Mouse (Mus musculus) A20 (cell line): Measurements from ENCODE around the gene Lamp1.

Experiments
- DNase-seq: peaks from one replicate; pipeline ENCODE4 v3.0.0-alpha.2; 2011; ENCODE audit warnings: low read depth, low spot score

Gene Lamp1

DNA sequence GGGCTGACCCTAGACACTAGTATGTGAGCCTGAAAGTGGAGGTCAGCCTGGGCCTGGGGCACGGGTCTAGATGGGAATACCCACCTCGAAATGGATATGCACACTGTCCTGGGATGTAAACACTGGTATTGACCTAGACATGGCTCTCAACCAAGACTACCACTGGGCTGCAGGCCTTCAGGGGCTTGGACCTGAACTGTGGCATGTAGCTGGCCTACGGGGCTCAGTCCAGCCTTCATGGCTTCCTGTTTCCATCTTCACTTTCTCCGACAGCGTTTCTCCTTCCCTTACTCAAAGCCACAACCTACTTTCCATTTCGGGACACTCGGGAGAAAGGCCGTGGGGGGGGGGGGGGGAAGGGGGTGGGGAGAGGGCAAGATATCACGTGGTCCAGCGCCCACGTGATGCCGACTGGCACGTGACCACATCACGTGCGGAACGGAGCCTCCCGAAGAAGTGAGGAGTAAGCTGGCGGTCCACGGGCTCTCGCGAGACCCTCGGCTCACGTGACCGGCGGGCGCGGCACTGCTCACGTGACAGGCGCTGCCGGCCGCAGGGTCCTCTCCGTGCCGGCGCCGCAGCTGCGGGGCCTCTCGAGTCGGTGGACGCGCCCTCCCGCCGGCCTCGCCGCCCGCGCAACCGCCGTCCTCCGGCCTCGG, at the start of gene Lamp1:
TSS of gene Lamp1 (plus strand) at position 444 of the 659 bp plus-strand sequence.
- DNase-seq = peak; percentile 99

DNA sequence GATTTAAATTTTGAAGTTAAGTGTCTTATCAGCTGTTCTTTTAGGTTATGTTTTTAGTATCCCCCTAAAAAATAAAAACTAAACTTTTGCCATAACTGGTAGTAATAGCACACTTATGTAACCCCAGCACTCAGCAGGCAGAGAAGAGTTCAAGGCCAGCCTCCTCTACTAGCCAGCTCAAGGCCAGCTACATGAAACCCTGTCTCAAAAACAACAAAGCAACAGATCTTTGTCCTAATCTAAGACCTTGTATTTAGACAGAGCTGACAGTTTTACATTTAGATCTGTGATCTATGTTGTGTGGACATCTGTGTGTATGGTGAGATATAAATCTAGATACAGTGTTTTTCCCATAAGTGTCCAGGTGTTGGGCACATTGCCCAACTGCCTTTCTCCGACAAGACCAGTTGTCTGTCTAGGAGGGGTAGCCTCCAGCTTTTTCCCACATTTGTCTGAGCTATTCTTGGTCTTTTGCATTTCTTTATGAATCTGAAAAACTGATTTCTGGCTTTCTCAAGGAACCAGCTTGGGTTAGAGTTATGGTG, 49.5 kb upstream of the Lamp1 start:
- DNase-seq = no peak

DNA sequence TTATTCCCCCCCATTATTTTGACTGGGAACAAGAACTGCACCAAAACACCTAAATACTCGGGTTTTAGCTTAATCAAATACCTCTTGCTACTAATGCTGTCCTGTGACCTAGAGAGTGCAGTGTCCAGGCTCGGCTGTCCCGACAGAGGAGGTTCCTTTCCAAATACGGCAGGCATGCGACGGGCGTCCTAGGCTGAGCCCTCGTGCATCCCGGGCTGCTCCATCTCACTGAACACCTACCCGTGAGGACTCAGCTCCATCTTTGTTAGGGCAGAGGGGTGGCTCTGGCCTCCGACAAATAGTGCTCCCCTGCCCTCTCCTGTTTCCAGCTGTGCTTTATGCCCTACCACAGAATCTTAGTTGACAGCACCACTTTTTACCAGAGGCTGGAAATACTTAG, 47.0 kb upstream of the Lamp1 start:
- no peak for DNase-seq

DNA sequence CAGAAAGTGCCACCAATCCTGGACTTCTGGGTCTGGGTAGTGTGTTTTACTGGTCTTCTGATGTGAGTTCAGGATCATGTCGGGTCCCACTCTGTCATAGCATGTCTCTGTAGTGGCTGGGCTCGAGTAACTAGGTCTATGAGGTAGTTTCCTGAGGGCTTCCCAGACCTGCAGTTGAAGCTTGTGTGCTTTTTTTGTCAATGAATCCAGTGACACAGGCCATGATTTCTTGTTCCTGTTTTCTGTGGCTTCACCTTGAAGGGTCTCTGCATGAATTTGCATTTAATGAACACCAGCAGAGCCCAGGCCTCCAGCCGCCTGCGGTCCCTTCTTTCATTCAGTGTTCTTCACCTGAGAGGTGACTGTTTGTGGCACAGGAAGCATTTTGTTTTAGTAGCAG, 45.7 kb upstream of the Lamp1 start:
- peak; percentile 55 for DNase-seq

DNA sequence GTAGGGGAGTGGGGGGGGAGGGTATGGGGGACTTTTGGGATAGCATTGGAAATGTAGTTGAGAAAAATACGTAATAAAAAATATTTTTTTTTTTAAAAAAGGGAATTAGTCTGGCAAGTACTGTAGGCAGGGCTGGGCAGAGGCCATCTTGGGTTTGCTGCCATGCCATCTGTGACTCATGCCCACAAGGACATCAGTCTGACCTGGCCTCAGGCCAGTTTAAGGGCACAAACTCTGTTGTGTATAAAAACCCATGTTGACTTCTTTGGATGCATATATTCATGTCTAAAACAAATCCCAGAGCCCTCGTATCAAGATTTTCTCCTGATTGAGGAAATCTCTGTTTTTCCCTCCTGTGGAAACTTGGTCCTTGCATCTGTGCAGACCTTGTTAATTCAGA, 41.9 kb upstream of the Lamp1 start:
- DNase-seq = no peak

DNA sequence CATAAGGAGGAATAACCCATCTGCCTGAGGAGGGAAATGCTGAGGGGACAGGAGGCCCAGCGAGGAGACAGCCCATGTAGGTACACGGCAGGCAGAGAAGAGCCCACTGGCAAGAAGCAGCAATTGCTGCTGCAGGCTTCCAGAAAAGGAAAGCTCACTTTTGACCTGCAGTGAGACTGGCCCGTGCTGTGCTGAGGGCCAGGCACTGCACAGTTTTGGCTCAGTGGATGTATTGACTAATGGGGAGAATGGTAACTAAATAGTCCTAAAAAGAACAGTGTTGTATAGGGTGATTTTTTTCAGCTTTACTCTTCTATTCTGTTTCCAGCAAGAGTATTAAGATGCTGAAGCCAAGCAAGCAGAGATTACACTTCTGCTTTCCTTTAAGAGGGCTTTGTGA, 40.4 kb upstream of the Lamp1 start:
- no peak for DNase-seq

DNA sequence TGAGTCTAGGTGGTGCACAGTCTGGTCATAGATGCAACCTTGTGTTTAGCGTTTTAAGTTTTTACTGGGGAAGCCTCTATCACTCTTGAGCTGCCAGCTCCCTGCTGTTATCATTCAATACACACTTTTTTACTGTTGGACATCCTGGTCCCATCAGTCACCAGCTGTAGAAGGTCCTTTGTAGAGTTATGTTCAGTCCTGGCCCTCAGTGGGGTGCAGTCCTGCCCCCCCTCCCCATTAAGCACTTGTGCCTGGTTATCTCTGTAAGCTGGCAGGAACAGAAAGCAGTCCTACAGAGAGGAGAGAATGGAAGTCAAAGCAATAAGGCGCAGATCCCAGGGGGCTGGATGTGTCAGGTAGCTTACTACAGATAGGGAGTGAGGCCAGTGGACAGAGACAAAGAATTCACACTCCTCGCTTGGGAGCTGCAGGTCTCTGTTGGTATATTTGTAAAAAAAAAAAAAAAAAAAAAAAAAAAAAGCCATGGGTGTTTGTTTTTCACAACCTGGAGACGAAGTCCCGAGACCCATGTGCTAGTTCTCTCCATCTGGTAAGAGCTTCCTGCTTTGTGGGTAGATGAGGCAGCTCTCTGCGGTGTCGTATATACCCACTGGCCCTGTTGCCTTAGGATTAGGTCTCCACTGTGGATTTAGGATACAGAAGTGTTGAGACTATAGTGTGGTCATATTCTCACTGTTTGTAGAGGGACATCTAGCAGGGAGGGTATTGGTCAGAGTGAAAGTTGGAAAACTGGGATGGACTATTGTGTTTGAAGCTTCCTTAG, 37.9 kb upstream of the Lamp1 start:
- no peak for DNase-seq

DNA sequence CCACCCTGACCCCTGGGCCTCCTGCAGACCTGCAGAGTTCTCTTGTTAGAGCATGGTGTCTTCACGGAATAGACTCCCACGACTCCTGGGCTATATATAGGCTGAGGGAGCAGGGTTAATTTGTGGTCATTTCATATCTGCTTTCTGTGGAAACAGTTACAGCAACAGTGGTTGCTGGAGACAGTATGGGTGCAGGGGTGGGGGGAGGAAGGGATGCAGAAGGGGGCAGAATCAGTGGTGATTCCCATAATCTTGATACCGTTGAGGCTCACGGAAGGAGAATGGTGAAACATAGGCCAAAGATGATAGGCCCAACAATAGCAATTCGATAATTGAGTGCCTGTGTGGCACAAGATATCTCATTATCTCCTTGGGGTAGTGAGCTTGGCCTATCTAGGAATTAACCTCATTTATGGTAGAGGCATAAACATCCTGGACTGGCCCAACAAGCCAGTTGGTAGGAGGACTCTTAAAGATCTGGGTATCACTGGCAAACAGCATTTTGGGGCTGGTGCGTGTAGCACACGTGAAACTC, 36.0 kb upstream of the Lamp1 start:
- no peak for DNase-seq

DNA sequence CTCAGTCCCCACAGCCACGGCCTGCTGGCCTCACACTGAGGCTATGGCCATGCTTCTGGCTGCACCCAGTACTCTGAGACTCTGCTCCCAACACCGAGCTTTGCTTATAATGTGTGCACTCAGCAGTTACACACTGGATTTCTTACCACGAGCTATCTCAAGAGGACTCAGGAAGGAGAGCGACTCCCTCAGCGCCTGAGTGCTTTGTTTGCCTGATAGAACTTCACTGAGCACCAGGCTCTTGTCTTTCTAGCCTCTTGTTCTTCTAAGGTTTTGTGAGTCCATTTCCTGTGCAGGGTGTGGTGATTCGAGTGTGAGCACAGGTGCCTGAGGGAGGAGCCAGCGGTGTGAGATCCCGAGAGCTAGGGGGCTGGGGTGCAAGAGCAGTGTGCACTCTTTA, 34.1 kb upstream of the Lamp1 start:
- no peak for DNase-seq

DNA sequence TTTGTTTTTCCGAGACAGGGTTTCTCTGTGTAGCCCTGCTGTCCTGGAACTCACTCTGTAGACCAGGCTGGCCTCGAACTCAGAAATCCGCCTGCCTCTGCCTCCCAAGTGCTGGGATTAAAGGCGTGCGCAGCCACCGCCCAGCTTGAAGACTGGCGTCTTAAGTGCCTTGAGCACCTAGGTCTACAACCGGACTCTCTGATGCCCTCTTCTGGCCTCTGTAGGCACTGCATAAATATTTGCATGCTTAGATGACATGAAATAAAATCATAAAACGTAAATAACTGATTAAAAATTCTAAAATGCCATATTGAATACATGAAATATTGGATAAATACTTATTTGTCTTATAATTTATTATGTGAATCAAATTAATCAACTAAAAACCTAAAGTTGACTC, 26.7 kb upstream of the Lamp1 start:
- DNase-seq = peak; percentile 68

DNA sequence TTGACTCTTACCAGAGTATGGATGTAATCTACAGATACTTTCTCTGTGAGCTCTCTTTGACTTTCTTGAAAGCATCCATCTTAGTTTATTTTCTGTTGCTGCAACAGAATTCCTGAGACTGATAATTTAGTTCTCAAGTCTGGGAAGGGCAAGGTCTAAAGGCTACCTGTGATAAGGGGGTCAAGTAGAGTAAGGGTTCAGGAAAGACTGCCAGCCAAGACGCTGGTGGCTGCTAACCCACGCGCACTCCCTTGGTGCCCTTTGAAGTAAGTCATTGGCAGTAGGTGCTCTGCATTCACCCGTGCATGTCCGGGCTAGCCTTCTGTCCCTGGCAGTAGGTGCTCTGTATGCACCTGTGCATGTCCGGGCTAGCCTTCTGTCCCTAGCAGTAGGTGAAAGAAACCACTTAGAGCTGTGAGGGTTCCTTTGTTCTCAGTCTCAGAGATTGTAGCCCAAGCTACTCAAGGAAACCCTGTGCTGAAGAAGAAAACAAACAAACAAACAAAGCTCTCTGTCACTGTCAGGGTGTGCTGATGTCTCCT, 19.2 kb upstream of the Lamp1 start:
- DNase-seq = no peak

DNA sequence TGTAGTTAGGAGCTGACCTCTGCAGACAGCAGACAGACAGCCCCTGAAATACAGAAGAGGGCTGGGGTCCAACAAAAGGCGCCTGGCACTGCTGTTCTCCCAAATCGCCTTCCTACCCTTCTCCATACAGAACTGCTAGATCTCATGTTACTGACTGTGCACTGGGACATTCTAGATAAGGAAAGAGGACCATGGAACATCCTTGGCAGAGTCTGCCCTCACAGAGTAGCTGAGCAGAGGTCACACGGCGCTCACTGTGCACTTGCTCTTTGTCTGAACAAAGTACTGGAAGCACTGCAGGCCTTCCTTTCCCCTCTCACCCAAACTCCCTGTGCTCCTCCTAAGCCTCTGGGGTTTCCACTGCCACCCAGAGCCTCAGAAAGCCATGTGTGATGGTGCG, 17.3 kb upstream of the Lamp1 start:
- no peak for DNase-seq

DNA sequence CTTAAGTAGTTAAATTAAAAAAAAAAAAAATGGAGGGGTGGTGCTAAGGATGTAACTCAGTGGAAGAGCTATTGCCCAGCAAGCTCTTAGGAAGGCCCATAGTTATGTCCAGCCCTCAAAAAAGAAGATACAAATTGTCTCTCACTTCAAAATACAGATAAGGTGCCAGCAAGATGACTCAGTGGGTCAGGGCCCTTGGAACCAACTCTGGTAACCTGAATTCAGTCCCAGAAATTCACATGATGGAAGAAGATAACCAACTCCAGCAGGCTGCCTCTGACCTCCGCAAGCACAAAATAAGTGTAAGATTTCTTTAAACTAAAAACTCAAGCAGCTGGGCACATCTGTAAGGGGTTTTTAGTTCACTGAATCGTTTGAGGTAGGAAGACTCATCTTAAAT, 10.5 kb upstream of the Lamp1 start:
- DNase-seq = no peak

DNA sequence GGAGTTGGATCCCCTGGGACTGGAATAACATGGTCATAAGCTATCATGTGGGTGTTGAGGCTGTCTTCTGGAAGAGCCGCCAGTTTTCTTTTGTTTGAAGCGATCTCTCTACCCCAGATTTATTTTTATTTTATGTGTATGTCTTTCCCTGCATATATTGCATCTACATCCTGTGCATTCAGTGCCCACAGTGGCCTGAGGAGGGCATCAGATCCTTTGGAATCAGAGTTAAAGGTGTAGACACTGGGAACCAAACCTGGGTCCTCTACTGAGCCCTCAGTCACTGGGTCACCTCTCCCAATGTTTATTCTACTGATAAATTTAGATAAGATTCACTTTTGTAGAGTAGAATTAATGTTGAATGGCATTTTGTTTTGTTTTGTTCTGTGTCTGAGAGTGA, 9.7 kb upstream of the Lamp1 start:
- no peak for DNase-seq

DNA sequence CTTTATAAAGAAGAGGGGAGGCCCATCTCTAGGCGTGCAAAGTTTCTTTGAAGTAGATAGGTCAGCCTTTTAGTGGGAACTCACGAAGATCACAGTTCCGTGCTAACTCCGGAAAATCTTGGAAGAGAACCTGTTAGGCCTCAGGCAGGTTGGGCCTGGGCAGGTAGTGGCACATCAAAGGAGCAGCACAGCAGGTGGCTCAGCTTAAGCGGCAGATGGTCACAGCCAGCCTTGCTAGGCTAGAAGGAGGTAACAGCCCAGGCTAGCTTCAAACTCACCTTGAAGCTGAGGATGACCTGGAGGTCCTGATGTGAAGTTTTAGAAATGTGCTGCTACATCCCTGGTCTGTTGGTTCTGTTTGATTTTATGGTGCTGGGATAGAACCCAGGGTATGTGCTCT, 9.1 kb upstream of the Lamp1 start:
- DNase-seq = no peak

DNA sequence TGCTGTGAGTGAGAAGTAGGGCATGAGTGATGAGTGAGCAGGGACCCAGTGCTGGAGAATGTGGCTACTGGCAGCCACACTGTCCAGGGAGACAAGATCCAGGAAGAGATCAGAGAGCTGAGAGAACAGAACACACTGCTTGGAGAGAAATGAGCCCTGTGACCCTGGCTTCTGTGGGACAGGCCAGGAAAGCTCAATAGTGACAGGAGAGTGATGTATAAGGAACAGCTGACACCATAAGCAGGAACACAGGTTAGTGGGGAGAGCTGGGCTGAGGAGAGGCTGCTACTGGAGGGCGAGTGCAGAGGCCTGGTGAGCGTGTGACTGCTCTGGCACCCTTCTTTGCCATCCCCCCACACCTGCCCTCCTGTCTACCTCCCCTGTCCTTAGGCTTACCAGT, 8.0 kb upstream of the Lamp1 start:
- DNase-seq = no peak

DNA sequence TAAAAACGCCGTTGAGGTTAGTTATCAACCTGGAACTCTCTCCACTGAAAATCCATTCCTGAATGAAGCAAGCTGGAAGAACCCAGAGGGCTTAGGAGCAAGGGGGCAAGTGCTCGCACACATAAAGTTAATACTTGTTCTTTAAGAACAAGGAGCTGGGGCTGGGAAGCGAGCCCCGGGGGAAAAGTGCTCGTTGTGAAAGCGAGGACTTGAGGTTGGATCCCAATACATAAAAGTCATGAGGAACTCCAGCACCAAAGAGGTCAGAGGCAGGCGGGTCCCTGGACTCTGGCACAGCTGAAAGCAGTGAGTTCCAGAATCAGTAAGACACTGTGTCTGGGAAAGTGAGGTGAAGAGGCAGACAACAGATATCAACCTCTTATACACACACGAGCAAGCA, 4.9 kb upstream of the Lamp1 start:
- no peak for DNase-seq

DNA sequence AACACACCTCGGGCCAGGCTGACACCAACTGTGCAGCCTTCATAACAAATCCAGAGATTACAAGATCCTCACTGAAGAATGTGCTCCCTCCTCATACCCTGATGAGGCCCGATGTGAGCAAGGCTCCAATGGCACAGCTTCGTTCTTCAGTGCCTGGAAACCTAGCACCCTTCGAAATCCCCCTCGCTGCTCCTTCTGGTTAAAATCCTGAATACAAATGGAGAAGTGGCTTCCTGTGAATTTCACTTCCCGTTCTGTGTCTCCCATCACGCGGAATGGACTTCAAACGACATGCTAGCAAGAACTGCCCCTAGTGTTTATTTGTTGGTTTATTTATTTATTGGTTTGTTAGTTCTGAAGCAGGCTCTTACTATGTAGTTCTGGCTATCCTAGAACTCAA, 3.6 kb upstream of the Lamp1 start:
- peak; percentile 35 for DNase-seq

DNA sequence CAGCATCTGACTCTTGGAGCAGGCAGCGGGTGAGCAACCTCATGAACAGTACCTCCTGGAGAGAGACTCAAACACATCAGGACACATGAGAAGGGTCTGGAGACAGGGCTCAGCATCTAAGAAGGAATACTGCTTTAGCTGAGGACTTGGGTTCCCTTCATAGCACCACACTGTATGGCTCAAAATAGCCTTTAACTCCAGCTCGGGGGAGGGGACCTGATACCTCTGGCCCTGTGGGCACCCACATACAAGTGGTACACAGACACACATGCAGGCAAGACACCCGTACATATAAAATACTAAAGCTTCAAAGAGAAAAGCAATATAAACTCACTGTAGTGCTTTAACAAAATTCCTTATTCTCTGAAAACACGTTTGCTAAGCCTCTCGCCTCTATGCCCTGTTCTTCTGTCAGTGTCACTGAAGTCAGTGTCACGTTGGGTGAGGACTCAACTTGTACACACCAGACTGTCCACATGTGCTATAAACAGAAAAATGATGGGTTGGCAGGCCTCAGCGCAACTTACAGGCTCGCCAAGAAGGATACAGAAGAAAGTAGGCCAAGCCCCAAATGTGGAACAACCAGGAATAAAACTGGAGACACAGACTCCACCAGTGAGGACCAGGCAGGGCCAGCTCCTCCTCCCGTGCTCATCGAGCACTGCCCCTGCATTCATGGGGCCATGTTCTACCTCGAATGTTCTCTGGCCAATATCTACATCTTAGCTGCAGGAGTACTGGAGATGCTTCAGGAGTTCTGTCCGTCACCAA, 2.4 kb upstream of the Lamp1 start:
- DNase-seq = no peak

DNA sequence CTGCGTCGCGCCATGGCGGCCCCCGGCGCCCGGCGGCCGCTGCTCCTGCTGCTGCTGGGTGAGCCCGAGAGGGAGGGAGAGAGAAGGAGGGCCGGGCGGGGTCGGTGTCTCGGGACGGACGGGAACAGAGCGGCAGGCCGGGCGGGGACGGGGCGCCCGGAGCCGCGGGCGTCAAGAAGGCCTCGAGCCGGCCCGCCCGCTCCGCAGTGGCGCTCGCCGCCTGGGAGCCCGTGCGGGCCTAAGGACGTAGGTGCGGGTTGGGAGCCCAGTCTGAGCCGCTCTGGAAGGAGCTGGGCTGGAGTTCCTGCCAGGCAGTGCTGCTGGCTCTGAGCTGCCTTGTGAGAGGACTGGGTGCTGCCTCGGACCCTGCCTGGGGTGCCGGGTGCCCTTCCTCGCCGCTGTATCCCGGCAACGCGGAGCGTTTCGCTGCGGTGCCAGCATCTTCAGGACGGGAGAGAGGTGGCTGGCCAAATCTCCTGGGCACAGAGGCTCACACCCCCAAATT, 468 bp downstream of the Lamp1 start:
- DNase-seq = peak; percentile 41

DNA sequence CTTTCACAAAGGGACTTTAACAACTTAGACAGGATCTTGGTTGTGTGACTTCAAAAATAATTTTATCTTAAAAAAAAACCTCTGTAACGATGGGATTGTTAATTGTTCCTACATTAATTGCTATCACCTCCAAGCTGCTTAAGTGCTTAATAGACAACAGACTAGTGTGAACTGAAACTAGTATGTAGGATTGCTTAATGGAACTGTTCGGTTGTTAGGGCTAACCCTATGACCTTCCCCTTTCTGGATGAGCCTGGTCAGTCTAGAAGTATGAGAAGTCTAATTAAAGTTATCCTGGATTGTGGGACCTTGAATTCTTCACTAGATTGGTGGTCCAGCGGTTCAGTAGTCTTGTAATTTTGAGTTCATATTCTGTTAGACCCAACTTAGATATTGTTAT, 1.7 kb downstream of the Lamp1 start:
- no peak for DNase-seq

DNA sequence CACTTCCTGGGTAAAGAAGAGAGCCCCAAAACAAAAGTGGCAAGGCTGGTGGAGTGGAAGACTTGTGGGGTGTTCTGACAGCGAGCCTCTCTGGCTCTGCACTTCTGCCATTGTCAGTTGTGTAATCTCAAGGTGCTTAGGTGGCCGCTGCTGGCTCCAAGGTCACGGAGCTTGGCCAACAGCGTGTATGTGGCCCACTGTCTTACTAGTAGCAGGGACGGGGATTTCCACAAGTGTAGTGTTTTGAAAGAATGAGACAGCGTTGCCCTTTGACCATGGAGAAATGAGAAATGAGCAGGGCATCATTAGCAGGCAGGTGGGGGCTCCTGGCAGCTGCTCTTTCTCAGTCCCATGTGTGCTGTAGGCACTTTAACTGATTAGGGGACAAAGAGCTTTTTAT, 3.1 kb downstream of the Lamp1 start:
- DNase-seq = no peak
